Mouse (Mus musculus) Patski (cell line): Measurements from ENCODE around the gene Cela3a. TPM values are rescaled to one million over a fixed set of nuclear protein-coding genes. Genes with fewer than 3 reads are reported as not detected.

Experiments used
- ATAC-seq: fragments of 100-300 bp; one replicate; pipeline ENCODE4 v1.8.0; 2021
- CTCF ChIA-PET: fragments of 350-600 bp; sonication (Branson Sonifier 250); formaldehyde crosslinking; loops from one replicate; lab custom pipeline; 2022; ENCODE audit warnings: inconsistent platforms; lab: Charles Lee
- POLR2A ChIA-PET: fragments of 350-600 bp; sonication (Branson Sonifier 250); formaldehyde crosslinking; loops from one replicate; lab custom pipeline; 2022; ENCODE audit warnings: antibody characterized with exemption, inconsistent platforms; lab: Charles Lee
- DNase-seq: peaks from one replicate; pipeline ENCODE4 v3.0.0-alpha.2; 2011; ENCODE audit warnings: low read depth, low spot score
- H3K27me3 ChIP-seq: fragments of 371-371 bp; one replicate; pipeline ENCODE4 v1.5.1; 2021
- CTCF ChIP-seq: fragments of 100-300 bp; IDR thresholded peaks from one replicate; pipeline ENCODE4 v1.5.1; 2021
- in situ Hi-C: fragments of 300-500 bp; cut with MboI; formaldehyde crosslinking; loops from 3 replicates; pipeline ENCODE4 v1.11.1; 2018; ENCODE audit warnings: low pct_unique_long_range_greater_than_20kb, mixed read lengths
- polyA plus RNA-seq: library from polyadenylated mRNA; unstranded; gene quantifications from one replicate; pipeline ENCODE4 v1.2.3, GENCODE M21; 2021

Gene Cela3a
- polyA plus RNA-seq, 1 experiment from 2014 or later: not detected

DNA sequence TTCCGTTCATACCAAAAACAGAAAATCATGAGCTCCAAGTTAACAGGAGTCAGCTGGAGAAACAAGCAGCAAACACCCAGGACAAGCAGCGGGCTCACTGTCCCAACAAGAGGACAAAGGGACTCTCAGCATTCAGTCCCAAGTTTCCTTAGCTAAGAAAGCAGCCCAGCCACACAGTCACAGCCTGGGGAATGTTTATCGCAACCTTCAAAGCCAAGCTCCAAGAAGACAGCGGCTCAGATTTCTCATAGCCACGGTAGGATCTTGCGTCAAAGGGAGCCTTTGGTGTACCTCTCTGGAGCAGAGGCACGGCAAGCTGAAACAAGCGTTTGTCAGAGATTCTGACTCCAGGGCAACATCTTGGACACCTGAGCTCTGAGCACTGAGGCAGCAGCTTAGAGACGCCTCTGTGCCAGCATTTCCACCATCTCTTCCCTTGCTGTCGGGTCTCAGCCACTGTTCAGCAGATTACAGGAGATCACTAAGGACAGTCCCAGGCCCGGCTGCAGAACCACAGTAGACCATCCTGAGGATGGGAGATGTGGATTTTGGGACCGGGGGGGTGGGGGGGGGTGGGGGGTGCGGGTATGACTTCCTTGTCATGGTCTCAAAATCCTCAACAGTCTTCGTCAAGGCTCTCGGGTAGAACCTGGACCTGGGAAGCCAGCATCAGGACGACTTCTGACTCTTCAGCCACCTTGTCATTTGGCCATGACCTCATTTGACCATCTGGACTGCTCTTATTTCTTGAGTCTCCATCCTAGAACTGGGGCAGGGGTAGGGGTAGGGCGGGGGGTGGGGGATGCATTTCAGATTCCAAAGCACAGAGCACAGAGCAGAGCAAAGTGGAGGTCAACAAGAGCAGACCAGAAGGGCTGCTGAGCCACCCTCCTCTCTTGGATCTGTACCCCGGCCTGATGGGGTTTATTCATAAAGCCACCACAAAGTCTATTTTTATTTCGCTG lies 34.0 kb downstream of the Cela3a start:
- in situ Hi-C loops: no loop called here
- ChIA-PET CTCF (interaction anchor here (0.8 to 1.2 kb wide), 2 partner anchors 12 to 13 kb away, joined by 3 read pairs; no protein-coding TSS in a partner anchor), POLR2A (interaction anchor here (0.6 kb wide), 1 partner anchor 14 kb away, joined by 3 read pairs; no protein-coding TSS in a partner anchor)
- no peak for DNase-seq
- H3K27me3 ChIP-seq: no peaks in the 10 kb centered on the region
- no peak for ATAC-seq
- TF ChIP-seq CTCF: no peak

DNA sequence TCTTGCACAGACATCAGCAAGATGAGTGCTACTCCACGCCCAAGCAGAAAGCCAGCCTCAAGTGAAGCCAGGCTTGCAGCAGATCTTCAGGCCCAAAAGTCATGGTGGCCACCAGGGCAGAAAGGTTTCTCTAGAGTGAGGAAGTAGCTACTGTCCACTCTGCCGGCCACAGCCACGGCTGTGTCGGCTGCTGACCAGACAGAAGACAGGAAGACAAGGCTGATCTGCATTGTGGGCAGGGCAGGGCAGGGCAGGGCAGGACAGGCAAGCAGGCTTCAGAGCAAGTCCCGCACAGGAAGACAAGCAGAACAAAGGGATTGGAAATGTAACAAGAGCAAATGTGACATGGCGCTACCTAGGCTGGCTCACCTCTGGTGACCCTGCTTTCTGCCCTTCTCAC lies 35.9 kb downstream of the Cela3a start:
- in situ Hi-C loops: no loop called here
- no peak for DNase-seq
- no peak for TF ChIP-seq CTCF
- H3K27me3 ChIP-seq: no peaks in the 10 kb centered on the region
- CTCF ChIA-PET: no interaction called here
- POLR2A ChIA-PET: interaction anchor here (0.6 kb wide), 1 partner anchor 1598 kb away, joined by 3 read pairs; no protein-coding TSS in a partner anchor
- no peak for ATAC-seq

GRCm38 (mm10) chr4:137371596-137372523 lies 37.7 kb downstream of the Cela3a start:
- H3K27me3 ChIP-seq: no peaks in the 10 kb centered on the region
- DNase-seq (no peak), ATAC-seq (no peak)
- no peak for TF ChIP-seq CTCF
- POLR2A ChIA-PET: no interaction called here
- in situ Hi-C loops: no loop called here
- CTCF ChIA-PET: no interaction called here

- no peak for TF ChIP-seq CTCF
- DNase-seq (no peak), ATAC-seq (no peak)
- no peaks in the 10 kb centered on the region for H3K27me3 ChIP-seq
- ChIA-PET POLR2A (no interaction called here), CTCF (interaction anchor here (0.6 kb wide), 1 partner anchor 97 kb away, joined by 3 read pairs; no protein-coding TSS in a partner anchor)
- in situ Hi-C loops: no loop called here
Observed at GRCm38 (mm10) chr4:137369954-137370750, 39.4 kb downstream of the Cela3a start.

DNA sequence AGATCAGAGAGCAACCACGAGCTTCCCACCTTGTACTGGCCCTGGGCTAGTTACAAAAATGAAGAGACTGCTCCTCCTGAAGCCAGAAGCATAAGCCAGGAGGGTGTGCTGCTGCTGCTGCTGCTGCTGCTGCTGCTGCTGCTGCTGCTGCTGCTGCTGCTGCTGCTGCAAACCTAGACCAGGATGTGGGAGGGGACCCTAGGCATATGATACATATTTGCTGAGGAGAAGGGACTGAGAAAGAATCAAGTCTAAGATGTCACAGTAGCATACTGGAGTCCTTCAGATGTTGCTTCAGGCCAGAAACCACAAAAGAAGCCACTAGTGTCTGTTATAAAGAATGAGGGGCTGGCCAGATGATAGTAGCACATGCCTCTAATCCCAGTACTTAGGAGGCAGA lies 41.4 kb downstream of the Cela3a start:
- in situ Hi-C loops: no loop called here
- CTCF ChIA-PET: no interaction called here
- no peak for TF ChIP-seq CTCF

GRCm38 (mm10) chr4:137367275-137368088 lies 42.1 kb downstream of the Cela3a start:
- ChIA-PET CTCF (interaction anchor here (1.0 kb wide), 1 partner anchor 9 kb away, joined by 4 read pairs; no protein-coding TSS in a partner anchor), POLR2A (no interaction called here)
- DNase-seq (no peak), ATAC-seq (no peak)
- TF ChIP-seq CTCF: no peak
- in situ Hi-C loops: no loop called here
- H3K27me3 ChIP-seq: no peaks in the 10 kb centered on the region

More for the DNA sequence above, 41.4 kb downstream of the Cela3a start:
- H3K27me3 ChIP-seq: no peaks in the 10 kb centered on the region
- POLR2A ChIA-PET: no interaction called here
- DNase-seq: no peak
- no peak for ATAC-seq

DNA sequence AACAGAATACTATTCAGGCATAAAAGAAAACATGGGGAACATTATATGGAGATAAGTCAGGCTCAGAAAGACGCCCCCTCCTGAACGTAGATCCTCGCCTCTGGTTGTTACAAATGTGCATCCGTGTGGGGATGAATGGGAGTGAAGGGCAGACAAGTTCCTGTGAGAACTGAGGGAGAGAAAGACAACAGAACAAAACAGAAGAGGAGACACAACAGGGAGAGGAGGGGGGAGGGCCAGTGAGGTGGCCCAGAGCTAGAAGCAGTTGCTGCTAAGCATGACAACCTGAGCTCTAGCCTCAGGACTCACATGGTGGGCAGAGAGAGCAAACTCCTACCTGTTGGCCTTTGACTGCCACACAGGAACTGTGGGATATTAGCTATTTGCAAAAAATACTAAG lies 43.5 kb downstream of the Cela3a start:
- ATAC-seq: no peak
- H3K27me3 ChIP-seq: no peaks in the 10 kb centered on the region
- no peak for TF ChIP-seq CTCF
- ChIA-PET POLR2A (no interaction called here), CTCF (no interaction called here)
- in situ Hi-C loops: no loop called here
- DNase-seq: no peak

GRCm38 (mm10) chr4:137365356-137366062 lies 44.1 kb downstream of the Cela3a start:
- no peak for ATAC-seq
- no peak for TF ChIP-seq CTCF
- ChIA-PET CTCF (no interaction called here), POLR2A (no interaction called here)
- in situ Hi-C loops: no loop called here
- no peak for DNase-seq
- no peaks in the 10 kb centered on the region for H3K27me3 ChIP-seq

DNA sequence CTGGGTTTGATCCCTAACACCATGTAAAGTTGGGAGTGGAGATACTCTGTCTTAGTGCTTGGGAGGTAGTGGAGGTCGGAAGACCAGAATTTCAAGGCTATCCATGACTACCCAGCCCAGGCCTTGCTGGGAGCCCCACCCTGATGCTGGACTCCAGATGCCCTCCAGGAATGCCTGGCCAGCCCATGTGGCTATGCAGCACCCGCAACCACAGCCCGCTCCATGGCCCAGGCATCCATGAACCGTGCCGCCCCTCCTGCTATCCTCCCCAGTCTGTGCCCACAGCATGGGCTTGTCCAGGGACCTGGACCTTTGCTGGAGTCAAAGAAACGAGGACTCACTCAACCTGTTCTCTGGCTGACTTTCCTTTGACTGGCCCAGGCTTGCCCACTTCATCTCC lies 44.8 kb downstream of the Cela3a start:
- TF ChIP-seq CTCF: no peak
- no peak for ATAC-seq
- no peaks in the 10 kb centered on the region for H3K27me3 ChIP-seq
- DNase-seq: no peak
- in situ Hi-C loops: no loop called here
- ChIA-PET POLR2A (no interaction called here), CTCF (no interaction called here)
